Mouse (Mus musculus) testis, postnatal 10 days (tissue): Measurements from ENCODE around the gene Fbxw28.
"Not testable (repeated sequence)": the region's sequence is repeated elsewhere in the genome, so short reads cannot be mapped to it uniquely, and the experiment has no call there.

ENCODE experiments used
- DNase-seq: peaks from one replicate; pipeline ENCODE4 v3.0.0; 2021; ENCODE audit warnings: low spot score

Fbxw28 gene

GRCm38 (mm10) chr9:109339559-109339958, at the start of gene Fbxw28:
Gene Fbxw28 (minus strand): TSS chr9:109339659.
- DNase-seq = not testable (repeated sequence)

GRCm38 (mm10) chr9:109287576-109287975, 51.9 kb downstream of the Fbxw28 start, which contains the start of gene Fbxw14:
Gene Fbxw14 (minus strand): TSS chr9:109287676.
- not testable (repeated sequence) for DNase-seq
